Mouse (Mus musculus) kidney, postnatal 10 days (tissue): ENCODE measurements at regions not wholly inside any gene's neighbourhood (a gene's known extent, or its start where the extent isn't known, plus 50 kb on each side); places are given as distances from the start of the nearest gene placed in this dataset.

ENCODE experiments used
- DNase-seq: peaks from one replicate; pipeline ENCODE4 v3.0.0; 2021; ENCODE audit warnings: mixed read lengths

GRCm38 (mm10) chr5:42364116-42364515 lies 296.4 kb downstream of the Gm16223 start:
- peak; percentile 7 for DNase-seq

GRCm38 (mm10) chr5:42387959-42388358 lies 320.2 kb downstream of the Gm16223 start:
- no peak for DNase-seq

DNA sequence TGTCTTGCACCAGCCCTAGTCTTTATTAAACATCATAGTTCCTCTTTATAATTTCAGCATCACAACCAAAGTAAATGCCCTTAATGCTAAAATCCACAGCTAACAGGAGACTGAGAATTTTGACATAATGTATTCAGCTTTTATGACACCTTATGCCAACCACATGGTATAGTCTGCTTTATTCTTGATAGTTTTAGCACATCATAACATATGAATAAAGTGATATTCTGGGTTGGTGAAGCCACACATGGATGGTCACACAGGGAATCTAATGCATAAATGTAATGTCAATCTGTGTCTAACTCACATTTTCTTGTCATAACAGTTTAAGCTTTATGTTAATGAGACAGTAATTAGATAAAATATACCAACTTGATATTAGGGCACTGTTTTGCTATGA lies 328.9 kb downstream of the Gm16223 start:
- no peak for DNase-seq

DNA sequence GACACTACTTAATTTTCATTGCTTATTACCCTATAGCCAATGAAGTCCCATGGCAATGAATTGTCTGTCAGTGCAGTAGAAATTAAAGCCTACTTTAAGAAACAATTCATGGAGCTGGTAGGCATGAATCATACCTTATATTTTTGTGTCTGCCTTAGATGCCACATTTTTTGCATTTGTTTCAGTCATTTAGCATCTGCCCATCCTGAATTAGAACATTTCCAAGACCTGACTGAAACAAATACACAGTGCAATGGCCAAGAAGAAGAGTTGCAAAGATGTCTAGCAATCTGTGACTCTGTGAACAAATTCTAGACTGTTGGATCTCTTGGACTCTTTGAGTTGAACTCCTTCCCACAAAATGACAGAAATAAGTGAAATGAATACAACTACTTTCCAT lies 342.2 kb downstream of the Gm16223 start:
- DNase-seq: no peak

DNA sequence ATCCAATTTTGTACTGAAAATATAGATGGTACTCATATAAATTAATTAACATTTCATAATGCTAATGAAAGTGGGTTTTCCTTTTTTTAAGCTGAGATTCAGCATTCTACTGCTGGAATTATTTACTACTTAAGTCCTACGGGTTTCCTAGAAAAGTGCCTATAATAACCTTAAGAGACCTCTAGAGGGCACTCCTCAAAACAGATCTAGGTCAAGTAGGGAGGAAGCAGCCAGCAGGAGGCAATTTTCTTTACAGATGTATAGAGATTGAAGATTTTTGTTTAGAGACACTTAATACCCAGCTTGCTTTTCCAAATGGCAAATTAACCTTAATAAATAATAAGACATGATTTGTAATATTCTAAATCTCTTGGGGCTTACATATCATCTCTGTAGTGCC lies 344.5 kb downstream of the Gm16223 start:
- DNase-seq: no peak

DNA sequence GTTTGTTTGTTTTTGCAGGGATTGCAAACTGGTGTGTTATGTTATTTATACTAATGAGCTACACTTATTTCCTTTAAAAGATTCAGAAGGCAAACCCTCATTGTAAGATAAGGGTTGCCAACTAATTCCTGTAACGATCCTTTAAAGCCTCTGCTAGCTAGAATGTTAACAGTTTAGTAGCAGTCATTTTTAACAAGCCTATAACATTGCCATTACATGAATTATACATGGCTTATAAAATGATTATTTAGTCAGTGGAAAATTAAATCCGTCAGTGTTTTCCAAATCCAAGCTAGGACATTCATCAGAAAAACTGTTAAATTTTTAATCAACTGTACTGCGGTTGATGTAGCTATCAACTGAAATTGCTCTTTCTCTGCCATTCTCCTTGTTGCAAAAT lies 358.1 kb downstream of the Gm16223 start:
- DNase-seq: no peak

GRCm38 (mm10) chr5:42433147-42433546 lies 365.4 kb downstream of the Gm16223 start:
- DNase-seq: no peak

- no peak for DNase-seq
Measured at GRCm38 (mm10) chr5:42448644-42449043, 380.9 kb downstream of the Gm16223 start.

GRCm38 (mm10) chr5:42449581-42449980 lies 381.8 kb downstream of the Gm16223 start:
- DNase-seq: peak; percentile 11

DNA sequence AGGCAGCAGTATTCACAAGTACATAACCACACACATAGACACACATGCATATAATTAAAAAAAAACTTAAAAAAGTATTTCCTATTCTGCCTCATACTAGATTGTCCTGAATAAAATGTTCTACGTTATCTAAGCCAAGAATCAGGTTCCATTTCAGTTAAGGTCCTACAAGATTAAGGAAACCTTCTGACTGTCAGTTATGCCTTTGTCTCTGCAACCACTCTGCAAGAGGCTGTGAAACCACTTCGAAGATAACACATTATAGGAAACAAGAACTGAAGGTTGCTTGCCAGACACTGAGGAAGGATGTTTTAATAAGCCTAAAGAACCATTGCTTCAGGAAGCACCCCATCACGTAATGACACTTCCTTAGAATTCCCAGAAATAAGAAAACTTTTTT lies 385.9 kb downstream of the Gm16223 start:
- DNase-seq: no peak

GRCm38 (mm10) chr5:42461195-42461594 lies 393.4 kb downstream of the Gm16223 start:
- no peak for DNase-seq

GRCm38 (mm10) chr5:42464814-42465213 lies 397.1 kb downstream of the Gm16223 start:
- DNase-seq: no peak

GRCm38 (mm10) chr5:42473493-42473892 lies 405.7 kb downstream of the Gm16223 start:
- no peak for DNase-seq

DNA sequence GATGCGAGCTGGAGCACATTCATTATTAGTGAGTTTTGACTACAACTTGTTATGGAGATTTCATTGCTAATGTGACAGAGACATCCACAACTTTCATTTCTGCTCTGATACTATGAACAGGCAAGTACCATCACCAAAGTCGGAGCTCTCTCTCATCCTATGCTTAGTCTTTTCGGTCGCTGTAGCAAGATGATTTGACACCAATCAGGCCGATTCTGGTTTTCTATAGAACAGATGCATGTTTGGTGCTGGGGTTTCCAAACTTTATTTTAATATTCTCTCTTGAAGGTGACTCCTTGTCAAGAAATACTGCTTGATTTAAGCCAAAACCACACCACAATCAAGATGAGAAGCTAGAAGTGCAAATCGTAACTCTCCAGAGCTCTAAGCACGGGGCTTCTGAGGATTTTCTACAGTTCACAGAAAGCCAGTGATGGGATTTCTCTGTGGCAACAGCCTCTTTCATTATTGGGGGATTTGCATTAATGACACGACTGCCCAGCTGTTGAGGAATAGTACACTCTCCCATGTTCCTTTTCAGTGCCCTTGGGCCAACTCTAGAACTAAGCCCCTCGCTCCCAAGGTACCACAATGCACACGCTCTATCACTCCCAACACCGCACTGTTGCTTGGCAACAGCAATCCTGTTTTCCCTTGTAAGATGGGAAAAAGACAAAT lies 434.5 kb downstream of the Gm16223 start:
- DNase-seq: no peak

GRCm38 (mm10) chr5:42502802-42503136 lies 435.0 kb downstream of the Gm16223 start:
- no peak for DNase-seq

GRCm38 (mm10) chr5:42509200-42509599 lies 441.4 kb downstream of the Gm16223 start:
- DNase-seq: no peak

- DNase-seq: no peak
Measured at GRCm38 (mm10) chr5:42523116-42524113, 455.7 kb downstream of the Gm16223 start.

DNA sequence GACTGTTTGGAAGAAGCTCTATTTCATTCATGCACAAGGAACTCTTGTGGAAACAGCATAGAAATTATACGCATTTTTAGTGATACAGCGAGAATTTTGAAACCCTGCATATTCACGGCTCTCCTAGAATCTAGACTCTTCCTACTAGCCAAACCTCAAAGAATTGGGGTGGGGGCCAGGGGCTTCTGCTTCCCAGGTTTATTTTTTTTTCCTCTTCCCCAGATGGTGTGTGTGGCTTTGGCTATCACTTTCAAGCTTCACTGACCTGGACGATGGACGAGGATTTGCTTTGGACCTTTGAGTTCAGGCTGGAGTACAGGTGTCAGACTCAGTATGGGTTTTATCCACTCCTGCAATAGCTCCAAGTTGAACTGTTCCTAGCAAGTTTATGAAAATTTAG lies 457.7 kb downstream of the Gm16223 start:
- DNase-seq: no peak

DNA sequence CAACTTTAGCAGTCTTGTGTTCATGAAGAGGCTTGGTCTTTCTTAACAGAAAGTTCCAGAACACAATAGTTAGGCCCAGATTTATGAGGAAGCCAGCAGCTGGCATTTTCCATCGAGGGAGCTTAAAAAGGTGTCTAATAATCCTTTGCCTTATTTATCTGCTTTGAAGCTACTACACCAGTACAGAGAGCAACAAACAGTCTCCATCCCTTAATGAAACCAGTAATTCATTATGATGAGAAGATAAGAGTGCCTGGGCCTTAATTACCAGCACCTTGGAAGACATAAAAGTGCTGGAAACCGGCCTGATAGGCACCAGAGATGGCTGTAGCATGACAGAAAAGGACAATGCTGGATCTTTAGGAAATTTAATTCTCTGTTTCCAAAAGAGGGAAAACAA lies 492.8 kb downstream of the Gm16223 start:
- DNase-seq: no peak

GRCm38 (mm10) chr5:42563406-42563805 lies 495.6 kb downstream of the Gm16223 start:
- no peak for DNase-seq

- no peak for DNase-seq
Measured at GRCm38 (mm10) chr5:42575971-42576370, 508.2 kb downstream of the Gm16223 start.

DNA sequence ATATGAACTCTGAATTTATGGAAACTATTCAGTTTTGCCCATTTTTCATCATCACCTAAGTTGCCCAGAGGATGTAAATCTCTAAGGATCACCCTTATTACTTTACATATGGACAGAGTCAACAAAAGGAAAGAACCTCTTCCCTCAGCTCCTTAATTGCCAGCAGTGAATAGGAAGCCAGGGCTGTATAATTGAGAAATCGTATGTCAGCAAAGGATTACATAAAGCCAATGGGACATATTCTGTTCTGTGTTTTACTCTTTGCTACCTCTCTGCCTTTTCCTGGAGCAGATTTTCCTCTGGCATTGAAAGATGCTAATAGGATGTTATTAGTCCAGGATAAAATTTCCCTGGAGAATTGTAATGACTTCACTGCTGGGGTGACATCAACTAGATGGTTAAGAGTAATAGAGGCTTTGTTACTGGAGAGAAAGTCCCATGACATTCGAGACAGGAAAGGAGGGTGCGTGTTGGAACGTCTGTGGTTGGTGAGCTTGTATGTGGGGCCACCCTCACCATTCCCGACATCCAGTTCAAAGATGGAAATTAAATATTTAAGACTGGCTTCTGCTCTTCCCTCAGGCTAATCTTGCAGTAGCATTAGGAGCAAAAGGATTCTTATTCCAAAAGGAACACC lies 510.6 kb downstream of the Gm16223 start:
- no peak for DNase-seq

GRCm38 (mm10) chr5:42620698-42621097 lies 552.9 kb downstream of the Gm16223 start:
- DNase-seq: no peak
